ENCODE assay signal across 8 mouse cellular contexts in genomic region chr16:25058051-25058747, GRCm38 (mm10).
DNase-seq lines count a peak whose midpoint lies in the region; ATAC-seq and TF ChIP-seq lines count a peak whose summit lies in the region.

No protein-coding gene starts in this region.

- peak overlapping the region; percentile 76 for H3K4me2 ChIP-seq in kidney, embryonic 15.5 days
- peak overlapping the region; percentile 68 for H3K4me2 ChIP-seq in hindbrain, embryonic 14.5 days (replicated peaks)
- peak overlapping the region; percentile 89 for H3K4me2 ChIP-seq in midbrain, postnatal 0 days (ENCODE audit: low read depth, low read length, poor library complexity, severe bottlenecking)

- H3K36me3 ChIP-seq in kidney, embryonic 15.5 days = no peaks in the 10 kb centered on the region
- H3K36me3 ChIP-seq in hindbrain, embryonic 14.5 days (replicated peaks; ENCODE audit: control insufficient read depth, insufficient read depth) = no peaks in the 10 kb centered on the region
- H3K36me3 ChIP-seq in midbrain, postnatal 0 days (ENCODE audit: insufficient read depth, low read length) = no peaks in the 10 kb centered on the region

- WGBS in kidney, embryonic 15.5 days = 34% methylated on average over 11 of the region's 11 CpGs
- WGBS in hindbrain, embryonic 14.5 days = 21% methylated on average over 11 of the region's 11 CpGs
- 31% methylated on average over 11 of the region's 11 CpGs for WGBS in midbrain, postnatal 0 days

- peak overlapping the region; percentile 31; the same call in 1 of the 2 replicates for H3K9ac ChIP-seq in kidney, embryonic 15.5 days
- peak overlapping the region; percentile 66 for H3K9ac ChIP-seq in hindbrain, embryonic 14.5 days
- H3K9ac ChIP-seq in midbrain, postnatal 0 days (replicated peaks; ENCODE audit: low read length, poor library complexity, severe bottlenecking) = no peak overlapping the region; the same call in 1 of the 2 replicates

- H3K9me3 ChIP-seq in kidney, embryonic 15.5 days (replicated peaks) = no peaks in the 10 kb centered on the region
- no peaks in the 10 kb centered on the region for H3K9me3 ChIP-seq in hindbrain, embryonic 14.5 days (ENCODE audit: control insufficient read depth, low read length)
- H3K9me3 ChIP-seq in midbrain, postnatal 0 days (ENCODE audit: low read length) = no peaks in the 10 kb centered on the region

- H3K27ac ChIP-seq in kidney, embryonic 15.5 days = peak overlapping the region; percentile 99
- H3K27ac ChIP-seq in brown adipose tissue, adult 24 weeks (replicated peaks; ENCODE audit: low read depth, low read length) = peak overlapping the region; percentile 95
- H3K27ac ChIP-seq in hindbrain, embryonic 14.5 days = peak overlapping the region; percentile 85
- H3K27ac ChIP-seq in midbrain, postnatal 0 days (ENCODE audit: low read depth, low read length) = peak overlapping the region; percentile 83

- no peak for DNase-seq in kidney, postnatal 14 days
- no peak for DNase-seq in hindbrain, embryonic 14.5 days (ENCODE audit: low spot score)
- DNase-seq in midbrain, postnatal 0 days (ENCODE audit: low spot score) = no peak
- no peak for DNase-seq in right cerebral cortex, postnatal 36 days (ENCODE audit: low spot score in 2 of 2)
- no peak for DNase-seq in thymus, postnatal 10 days (ENCODE audit: low spot score in 2 of 2)

- H3K4me1 ChIP-seq in kidney, embryonic 15.5 days = peaks cover 19% of the 10 kb centered on the region
- H3K4me1 ChIP-seq in brown adipose tissue, adult 24 weeks (ENCODE audit: control insufficient read depth, insufficient read depth, insufficient read length, low read length) = peaks cover 11% of the 10 kb centered on the region
- H3K4me1 ChIP-seq in hindbrain, embryonic 14.5 days (replicated peaks; ENCODE audit: control insufficient read depth, insufficient read depth, low read length) = peaks cover 11% of the 10 kb centered on the region
- peaks cover 4% of the 10 kb centered on the region; the same call in 1 of the 2 replicates for H3K4me1 ChIP-seq in midbrain, postnatal 0 days (ENCODE audit: insufficient read depth, low read length)

- H3K27me3 ChIP-seq in kidney, embryonic 15.5 days = no peaks in the 10 kb centered on the region
- peaks cover 6% of the 10 kb centered on the region; the same call in 1 of the 2 replicates for H3K27me3 ChIP-seq in hindbrain, embryonic 14.5 days (ENCODE audit: control insufficient read depth, insufficient read depth, low read length)
- H3K27me3 ChIP-seq in midbrain, postnatal 0 days (ENCODE audit: insufficient read depth, low read length) = no peaks in the 10 kb centered on the region

- no peak for ATAC-seq in kidney, embryonic 15.5 days (replicated peaks; ENCODE audit: low FRiP score)
- no peak for ATAC-seq in hindbrain, embryonic 14.5 days (ENCODE audit: low FRiP score)
- no peak for ATAC-seq in midbrain, postnatal 0 days (ENCODE audit: low FRiP score)
- no peak for ATAC-seq in CD4-positive, CD25-positive, alpha-beta regulatory T cell, adult 4 months

- H3K4me3 ChIP-seq in kidney, embryonic 15.5 days (replicated peaks) = peak overlapping the region; percentile 66
- H3K4me3 ChIP-seq in brown adipose tissue, adult 24 weeks (ENCODE audit: insufficient read depth, low read depth, low read length) = peak overlapping the region; percentile 80
- peak overlapping the region; percentile 46 for H3K4me3 ChIP-seq in hindbrain, embryonic 14.5 days (replicated peaks; ENCODE audit: low read length)
- peak overlapping the region; percentile 54 for H3K4me3 ChIP-seq in midbrain, postnatal 0 days (ENCODE audit: low read depth, low read length)

- TF ChIP-seq CTCF in midbrain, postnatal 0 days (IDR thresholded peaks at IDR 0.05) = no peak
